Mouse (Mus musculus) mammary gland, adult 2 months (tissue): ENCODE results near the gene Nsun6. TPM values are rescaled to one million over a fixed set of nuclear protein-coding genes. Genes with fewer than 3 reads are reported as not detected.

Experiments used
- polyA plus RNA-seq: library from polyadenylated mRNA; depleted of rRNA; stranded (reverse); fragments of >200 nt; gene quantifications from 2 replicates; pipeline ENCODE4 v1.2.3, GENCODE M21; 2012; ENCODE audit warnings: low replicate concordance; rRNA removed

Gene Nsun6
- polyA plus RNA-seq: 2.8 and 4.7 TPM in 2 replicates

GRCm38 (mm10) chr2:15054945-15055637 is at the start of gene Nsun6:
TSS of gene Nsun6 (minus strand) at chr2:15055069.

GRCm38 (mm10) chr2:15049117-15049873 is 5.6 kb downstream of the Nsun6 start, which contains the start of gene Arl5b:
TSS of gene Arl5b (plus strand) at chr2:15049395.

Other genes starting within 250 kb of the Nsun6 start
- 2.4 and 6.7 TPM in 2 replicates for gene Arl5b, start 5.7 kb downstream of the Nsun6 start, polyA plus RNA-seq